Mouse (Mus musculus): ENCODE results near the gene Zfp786. TPM values are rescaled to one million over a fixed set of nuclear protein-coding genes. Genes with fewer than 3 reads are reported as not detected.

Gene Zfp786
- polyA plus RNA-seq, 1 experiment from 2014 or later = 0.70 TPM

- H3K4me1 ChIP-seq (replicated peaks) = no peaks in the 10 kb centered on the region
- ATAC-seq (ENCODE audit: low read depth) = peak; percentile 51; the same call in 1 of the 2 replicates
- H3K27ac ChIP-seq = no peak overlapping the region
- H3K27me3 ChIP-seq = no peaks in the 10 kb centered on the region
- no peak overlapping the region for H3K9ac ChIP-seq
- H3K9me3 ChIP-seq (replicated peaks) = no peaks in the 10 kb centered on the region
- no peak overlapping the region for H3K4me3 ChIP-seq (replicated peaks)
- peaks cover 89% of the 10 kb centered on the region for H3K36me3 ChIP-seq
- DNase-seq = no peak
- no peak overlapping the region for H3K4me2 ChIP-seq
- 44% methylated on average over 6 of the region's 6 CpGs for WGBS (ENCODE audit: insufficient replicate concordance)
These were observed 31.6 kb downstream of the Zfp786 start for GRCm38 (mm10) chr6:47799079-47799478.

GRCm38 (mm10) chr6:47794106-47794830, 36.4 kb downstream of the Zfp786 start:
- H3K27me3 ChIP-seq = no peaks in the 10 kb centered on the region
- peaks cover 42% of the 10 kb centered on the region for H3K36me3 ChIP-seq
- no peak overlapping the region for H3K4me2 ChIP-seq
- WGBS (ENCODE audit: insufficient replicate concordance) = 74% methylated on average over 10 of the region's 10 CpGs
- H3K4me3 ChIP-seq (replicated peaks) = no peak overlapping the region
- ATAC-seq (ENCODE audit: low read depth) (no peak), DNase-seq (no peak)
- H3K4me1 ChIP-seq (replicated peaks) = peaks cover 18% of the 10 kb centered on the region
- H3K9me3 ChIP-seq (replicated peaks) = no peaks in the 10 kb centered on the region
- no peak overlapping the region for H3K27ac ChIP-seq
- H3K9ac ChIP-seq = no peak overlapping the region

- Histone ChIP-seq H3K36me3 (peaks cover 35% of the 10 kb centered on the region), H3K9ac (no peak overlapping the region), H3K4me3 (replicated peaks) (no peak overlapping the region), H3K4me1 (replicated peaks) (peaks cover 27% of the 10 kb centered on the region), H3K9me3 (replicated peaks) (no peaks in the 10 kb centered on the region), H3K4me2 (no peak overlapping the region), H3K27ac (no peak overlapping the region), H3K27me3 (no peaks in the 10 kb centered on the region)
- no peak for DNase-seq
- ATAC-seq (ENCODE audit: low read depth) = no peak
- 69% methylated on average over 5 of the region's 5 CpGs for WGBS (ENCODE audit: insufficient replicate concordance)
These were observed 37.4 kb downstream of the Zfp786 start for GRCm38 (mm10) chr6:47793284-47793683.

GRCm38 (mm10) chr6:47792533-47792932, 38.1 kb downstream of the Zfp786 start:
- 82% methylated on average over 2 of the region's 2 CpGs for WGBS (ENCODE audit: insufficient replicate concordance)
- DNase-seq (no peak), ATAC-seq (ENCODE audit: low read depth) (no peak)
- Histone ChIP-seq H3K27me3 (no peaks in the 10 kb centered on the region), H3K4me1 (replicated peaks) (peaks cover 28% of the 10 kb centered on the region), H3K4me2 (no peak overlapping the region), H3K36me3 (peaks cover 28% of the 10 kb centered on the region), H3K9ac (no peak overlapping the region), H3K27ac (no peak overlapping the region), H3K4me3 (replicated peaks) (no peak overlapping the region), H3K9me3 (replicated peaks) (no peaks in the 10 kb centered on the region)

GRCm38 (mm10) chr6:47790745-47791144, 39.9 kb downstream of the Zfp786 start:
- no peak overlapping the region for H3K4me2 ChIP-seq
- ATAC-seq (ENCODE audit: low read depth) (peak; percentile 73), DNase-seq (peak; percentile 61)
- 23% methylated on average over 2 of the region's 2 CpGs for WGBS (ENCODE audit: insufficient replicate concordance)
- H3K36me3 ChIP-seq = peaks cover 13% of the 10 kb centered on the region
- no peak overlapping the region for H3K9ac ChIP-seq
- H3K27ac ChIP-seq = no peak overlapping the region; the same call in 1 of the 2 replicates
- H3K4me1 ChIP-seq (replicated peaks) = peaks cover 28% of the 10 kb centered on the region
- H3K9me3 ChIP-seq (replicated peaks) = no peaks in the 10 kb centered on the region
- H3K27me3 ChIP-seq = no peaks in the 10 kb centered on the region
- H3K4me3 ChIP-seq (replicated peaks) = no peak overlapping the region

GRCm38 (mm10) chr6:47788821-47789220, 41.8 kb downstream of the Zfp786 start:
- Histone ChIP-seq H3K4me2 (peak overlapping the region; percentile 70), H3K9ac (peak overlapping the region; percentile 79), H3K27ac (peak overlapping the region; percentile 83), H3K4me1 (replicated peaks) (peaks cover 31% of the 10 kb centered on the region), H3K27me3 (no peaks in the 10 kb centered on the region), H3K4me3 (replicated peaks) (peak overlapping the region; percentile 60), H3K36me3 (no peaks in the 10 kb centered on the region), H3K9me3 (replicated peaks) (no peaks in the 10 kb centered on the region)
- WGBS (ENCODE audit: insufficient replicate concordance) = 33% methylated on average over 3 of the region's 3 CpGs
- DNase-seq = no peak
- ATAC-seq (ENCODE audit: low read depth) = no peak

GRCm38 (mm10) chr6:47787941-47788736, 42.5 kb downstream of the Zfp786 start:
- peak overlapping the region; percentile 60 for H3K4me3 ChIP-seq (replicated peaks)
- H3K27me3 ChIP-seq = no peaks in the 10 kb centered on the region
- peak; percentile 87 for ATAC-seq (ENCODE audit: low read depth)
- peak; percentile 72 for DNase-seq
- no peaks in the 10 kb centered on the region for H3K36me3 ChIP-seq
- peaks cover 31% of the 10 kb centered on the region for H3K4me1 ChIP-seq (replicated peaks)
- 1% methylated on average over 18 of the region's 18 CpGs for WGBS (ENCODE audit: insufficient replicate concordance)
- H3K27ac ChIP-seq = peak overlapping the region; percentile 83
- peak overlapping the region; percentile 79 for H3K9ac ChIP-seq
- H3K4me2 ChIP-seq = peak overlapping the region; percentile 70
- H3K9me3 ChIP-seq (replicated peaks) = no peaks in the 10 kb centered on the region

- ATAC-seq (ENCODE audit: low read depth) (no peak), DNase-seq (no peak)
- no peak overlapping the region for H3K27ac ChIP-seq
- peak overlapping the region; percentile 11; the same call in 1 of the 2 replicates for H3K9ac ChIP-seq
- no peaks in the 10 kb centered on the region for H3K27me3 ChIP-seq
- H3K4me2 ChIP-seq = no peak overlapping the region
- H3K4me1 ChIP-seq (replicated peaks) = peaks cover 26% of the 10 kb centered on the region
- H3K4me3 ChIP-seq (replicated peaks) = no peak overlapping the region
- H3K36me3 ChIP-seq = no peaks in the 10 kb centered on the region
- 53% methylated on average over 5 of the region's 5 CpGs for WGBS (ENCODE audit: insufficient replicate concordance)
- no peaks in the 10 kb centered on the region for H3K9me3 ChIP-seq (replicated peaks)
These were observed 45.8 kb downstream of the Zfp786 start for GRCm38 (mm10) chr6:47784707-47785412.

GRCm38 (mm10) chr6:47781091-47781968, 49.3 kb downstream of the Zfp786 start:
- no peak; the same call in 1 of the 2 replicates for ATAC-seq (ENCODE audit: low read depth)
- Histone ChIP-seq H3K27me3 (no peaks in the 10 kb centered on the region), H3K4me1 (replicated peaks) (peaks cover 31% of the 10 kb centered on the region), H3K9ac (peak overlapping the region; percentile 72), H3K27ac (peak overlapping the region; percentile 79), H3K4me3 (replicated peaks) (peak overlapping the region; percentile 64), H3K36me3 (no peaks in the 10 kb centered on the region), H3K9me3 (replicated peaks) (no peaks in the 10 kb centered on the region), H3K4me2 (peak overlapping the region; percentile 63)
- peak; percentile 42 for DNase-seq
- WGBS (ENCODE audit: insufficient replicate concordance) = under 1% methylated on average over 21 of the region's 21 CpGs

- ATAC-seq (ENCODE audit: low read depth) (peak; percentile 55), DNase-seq (peak; percentile 52)
- peak overlapping the region; percentile 72 for H3K9ac ChIP-seq
- WGBS (ENCODE audit: insufficient replicate concordance) = 8% methylated on average over 2 of the region's 2 CpGs
- H3K4me2 ChIP-seq = peak overlapping the region; percentile 63
- H3K27me3 ChIP-seq = no peaks in the 10 kb centered on the region
- H3K27ac ChIP-seq = peak overlapping the region; percentile 79
- peak overlapping the region; percentile 64 for H3K4me3 ChIP-seq (replicated peaks)
- H3K9me3 ChIP-seq (replicated peaks) = no peaks in the 10 kb centered on the region
- H3K36me3 ChIP-seq = no peaks in the 10 kb centered on the region
- peaks cover 31% of the 10 kb centered on the region for H3K4me1 ChIP-seq (replicated peaks)
These were observed 50.1 kb downstream of the Zfp786 start for GRCm38 (mm10) chr6:47780576-47781013.
